Mouse (Mus musculus) kidney, embryonic 16.5 days (tissue): Measurements from ENCODE around the gene Cd164l2. TPM values are rescaled to one million over a fixed set of nuclear protein-coding genes. Genes with fewer than 3 reads are reported as not detected.
A peak's percentile ranks its signal among the peaks of the same experiment; 100 is the strongest.

Experiments used
- ATAC-seq: fragments of 200-750 bp; cut with Nextera tagmentation; 2 replicates; pipeline ENCODE4 v1.8.0; 2017; ENCODE audit warnings: moderate TSS enrichment; ENCODE audit not compliant: low FRiP score, low TSS enrichment
- H3K27ac ChIP-seq: fragments of 300-500 bp; sonication (generic); 2 replicates; pipeline ENCODE4 v1.5.1; 2014; ENCODE audit warnings: low read length
- H3K27me3 ChIP-seq: fragments of 300-500 bp; sonication (generic); 2 replicates; pipeline ENCODE4 v1.6.1; 2014; ENCODE audit warnings: low read length, control low read depth, mixed read lengths; ENCODE audit not compliant: insufficient read depth
- H3K36me3 ChIP-seq: fragments of 300-500 bp; sonication (generic); 2 replicates; pipeline ENCODE4 v1.6.1; 2014; ENCODE audit warnings: low read length, control low read depth, mixed read lengths; ENCODE audit not compliant: insufficient read depth
- H3K4me1 ChIP-seq: fragments of 300-500 bp; sonication (generic); 2 replicates; pipeline ENCODE4 v1.6.1; 2014; ENCODE audit warnings: low read length, control low read depth, mixed read lengths; ENCODE audit not compliant: insufficient read depth
- H3K4me2 ChIP-seq: fragments of 300-500 bp; sonication (generic); replicated peaks from 2 replicates; pipeline ENCODE4 v1.6.1; 2014; ENCODE audit warnings: low read depth, low read length
- H3K4me3 ChIP-seq: fragments of 300-500 bp; sonication (generic); 2 replicates; pipeline ENCODE4 v1.5.1; 2014; ENCODE audit warnings: mild to moderate bottlenecking, low read length
- H3K9ac ChIP-seq: fragments of 300-500 bp; sonication (generic); replicated peaks from 2 replicates; pipeline ENCODE4 v1.6.1; 2014; ENCODE audit warnings: low read length
- H3K9me3 ChIP-seq: fragments of 300-500 bp; sonication (generic); 2 replicates; pipeline ENCODE4 v1.6.1; 2016; ENCODE audit warnings: low read length, control low read depth
- WGBS: fragments of 180-500 bp; shearing (Covaris S2); extraction: QIAGEN DNeasy Blood & Tissue Kit; methylation state at CpG from one replicate; pipeline ENCODE4 v1.1.7; 2014; 5-methylcytosine and 5-hydroxymethylcytosine counted together
- polyA plus RNA-seq: library from polyadenylated mRNA; unstranded; fragments of >200 nt; fragmentation: Nextera tagmentation; extraction: Ambion mirVana; gene quantifications from 2 replicates; pipeline ENCODE4 v1.2.1, GENCODE M21; 2015

Gene Cd164l2
- polyA plus RNA-seq, 1 experiment from 2014 or later: 16.8 TPM

- Histone ChIP-seq H3K36me3 (no peaks in the 10 kb centered on the region), H3K9me3 (no peaks in the 10 kb centered on the region), H3K4me1 (peaks cover 20% of the 10 kb centered on the region), H3K9ac (peak overlapping the region; percentile 66; the same call in 1 of the 2 replicates), H3K4me3 (peak overlapping the region; percentile 69), H3K4me2 (peak overlapping the region; percentile 100), H3K27me3 (peaks cover 9% of the 10 kb centered on the region), H3K27ac (no peak overlapping the region)
- ATAC-seq: no peak
- 3% methylated on average over 8 of the region's 9 CpGs for WGBS
These were observed 1.3 kb downstream of the Cd164l2 start for GRCm38 (mm10) chr4:133213268-133213590.

GRCm38 (mm10) chr4:133213661-133214060 is 1.7 kb downstream of the Cd164l2 start:
- Histone ChIP-seq H3K9me3 (no peaks in the 10 kb centered on the region), H3K27me3 (peaks cover 9% of the 10 kb centered on the region), H3K36me3 (no peaks in the 10 kb centered on the region), H3K4me1 (peaks cover 20% of the 10 kb centered on the region), H3K27ac (no peak overlapping the region), H3K4me3 (peak overlapping the region; percentile 69; the same call in 1 of the 2 replicates), H3K4me2 (peak overlapping the region; percentile 100), H3K9ac (no peak overlapping the region)
- ATAC-seq: no peak
- 15% methylated on average over 10 of the region's 10 CpGs for WGBS

GRCm38 (mm10) chr4:133217641-133218040 is 5.7 kb downstream of the Cd164l2 start:
- peaks cover 27% of the 10 kb centered on the region for H3K4me1 ChIP-seq
- peaks cover 14% of the 10 kb centered on the region for H3K27me3 ChIP-seq
- 3% methylated on average over 5 of the region's 5 CpGs for WGBS
- no peaks in the 10 kb centered on the region for H3K36me3 ChIP-seq
- H3K9ac ChIP-seq: no peak overlapping the region
- no peak for ATAC-seq
- H3K9me3 ChIP-seq: no peaks in the 10 kb centered on the region
- H3K4me2 ChIP-seq: no peak overlapping the region
- H3K4me3 ChIP-seq: no peak overlapping the region
- no peak overlapping the region for H3K27ac ChIP-seq

- H3K27me3 ChIP-seq: peaks cover 10% of the 10 kb centered on the region
- no peak overlapping the region for H3K4me2 ChIP-seq
- no peak for ATAC-seq
- 92% methylated on average over 3 of the region's 3 CpGs for WGBS
- no peak overlapping the region for H3K9ac ChIP-seq
- H3K27ac ChIP-seq: no peak overlapping the region
- H3K9me3 ChIP-seq: no peaks in the 10 kb centered on the region
- H3K36me3 ChIP-seq: no peaks in the 10 kb centered on the region
- peaks cover 20% of the 10 kb centered on the region for H3K4me1 ChIP-seq
- H3K4me3 ChIP-seq: no peak overlapping the region
These were observed 6.8 kb downstream of the Cd164l2 start for GRCm38 (mm10) chr4:133218745-133219144.

- H3K27me3 ChIP-seq: peaks cover 4% of the 10 kb centered on the region; the same call in 1 of the 2 replicates
- H3K9ac ChIP-seq: peak overlapping the region; percentile 65
- ATAC-seq: peak; percentile 78
- H3K4me3 ChIP-seq: peak overlapping the region; percentile 49
- peak overlapping the region; percentile 78 for H3K4me2 ChIP-seq
- peaks cover 19% of the 10 kb centered on the region for H3K4me1 ChIP-seq
- H3K27ac ChIP-seq: 0 out of 2 replicates have a peak overlapping the region, but pooled peaks have one; percentile 40
- H3K9me3 ChIP-seq: no peaks in the 10 kb centered on the region
- WGBS: 2% methylated on average over 25 of the region's 25 CpGs
- H3K36me3 ChIP-seq: no peaks in the 10 kb centered on the region
These were observed 8.7 kb downstream of the Cd164l2 start for GRCm38 (mm10) chr4:133220656-133221055.

GRCm38 (mm10) chr4:133221701-133222100 is 9.8 kb downstream of the Cd164l2 start:
- no peak for ATAC-seq
- Histone ChIP-seq H3K36me3 (no peaks in the 10 kb centered on the region), H3K9ac (no peak overlapping the region), H3K27me3 (peaks cover 4% of the 10 kb centered on the region; the same call in 1 of the 2 replicates), H3K4me2 (no peak overlapping the region), H3K27ac (no peak overlapping the region), H3K4me1 (peaks cover 19% of the 10 kb centered on the region), H3K4me3 (no peak overlapping the region), H3K9me3 (no peaks in the 10 kb centered on the region)
- WGBS: 84% methylated on average over 8 of the region's 8 CpGs

- Histone ChIP-seq H3K27me3 (peaks cover 4% of the 10 kb centered on the region; the same call in 1 of the 2 replicates), H3K36me3 (no peaks in the 10 kb centered on the region), H3K27ac (no peak overlapping the region), H3K4me3 (no peak overlapping the region), H3K9ac (no peak overlapping the region), H3K9me3 (no peaks in the 10 kb centered on the region), H3K4me1 (peaks cover 19% of the 10 kb centered on the region), H3K4me2 (no peak overlapping the region)
- ATAC-seq: no peak
- 66% methylated on average over 5 of the region's 5 CpGs for WGBS
These were observed 11.9 kb downstream of the Cd164l2 start for GRCm38 (mm10) chr4:133223875-133224274.

- Histone ChIP-seq H3K4me1 (peaks cover 14% of the 10 kb centered on the region), H3K27me3 (peaks cover 4% of the 10 kb centered on the region; the same call in 1 of the 2 replicates), H3K27ac (no peak overlapping the region), H3K4me2 (no peak overlapping the region), H3K9me3 (no peaks in the 10 kb centered on the region), H3K36me3 (no peaks in the 10 kb centered on the region), H3K9ac (no peak overlapping the region), H3K4me3 (no peak overlapping the region)
- 60% methylated on average over 10 of the region's 10 CpGs for WGBS
- no peak for ATAC-seq
These were observed 14.1 kb downstream of the Cd164l2 start for GRCm38 (mm10) chr4:133226073-133226472.

- Histone ChIP-seq H3K27ac (no peak overlapping the region), H3K27me3 (no peaks in the 10 kb centered on the region), H3K4me2 (no peak overlapping the region), H3K9ac (no peak overlapping the region), H3K36me3 (no peaks in the 10 kb centered on the region), H3K9me3 (no peaks in the 10 kb centered on the region), H3K4me1 (peaks cover 4% of the 10 kb centered on the region; the same call in 1 of the 2 replicates), H3K4me3 (no peak overlapping the region)
- ATAC-seq: 0 out of 2 replicates have a peak, but pooled peaks have one; percentile 33
- WGBS: 43% methylated on average over 8 of the region's 8 CpGs
These were observed 15.7 kb downstream of the Cd164l2 start for GRCm38 (mm10) chr4:133227636-133228035.

GRCm38 (mm10) chr4:133229582-133229981 is 17.7 kb downstream of the Cd164l2 start:
- H3K9me3 ChIP-seq: no peaks in the 10 kb centered on the region
- WGBS: 77% methylated on average over 8 of the region's 8 CpGs

More at GRCm38 (mm10) chr4:133229582-133229981, 17.7 kb downstream of the Cd164l2 start:
- Histone ChIP-seq H3K4me3 (no peak overlapping the region), H3K9ac (no peak overlapping the region), H3K36me3 (no peaks in the 10 kb centered on the region), H3K27me3 (0 out of 2 replicates have a peak, but pooled peaks cover 2% of the 10 kb centered on the region), H3K4me2 (no peak overlapping the region), H3K4me1 (no peaks in the 10 kb centered on the region), H3K27ac (no peak overlapping the region)
- ATAC-seq: no peak
